Mouse (Mus musculus) lung, embryonic 16.5 days (tissue): ENCODE measurements around the gene Col25a1. TPM values are rescaled to one million over a fixed set of nuclear protein-coding genes. Genes with fewer than 3 reads are reported as not detected.

Experiments used
- ATAC-seq: fragments of 200-750 bp; cut with Nextera tagmentation; 2 replicates; pipeline ENCODE4 v1.8.0; 2017; ENCODE audit warnings: low read depth, mild to moderate bottlenecking, moderate library complexity
- H3K27ac ChIP-seq: fragments of 300-500 bp; sonication (generic); 2 replicates; pipeline ENCODE4 v1.5.1; 2014; ENCODE audit warnings: mild to moderate bottlenecking, control low read depth, low read length
- H3K27me3 ChIP-seq: fragments of 300-500 bp; sonication (generic); 2 replicates; pipeline ENCODE4 v1.6.1; 2014; ENCODE audit warnings: low read depth, low read length, mixed read lengths; ENCODE audit not compliant: control insufficient read depth, insufficient read depth
- H3K36me3 ChIP-seq: fragments of 300-500 bp; sonication (generic); 2 replicates; pipeline ENCODE4 v1.6.1; 2014; ENCODE audit warnings: low read length; ENCODE audit not compliant: control insufficient read depth, insufficient read depth
- H3K4me1 ChIP-seq: fragments of 300-500 bp; sonication (generic); replicated peaks from 2 replicates; pipeline ENCODE4 v1.6.1; 2014; ENCODE audit warnings: low read length, mixed read lengths; ENCODE audit not compliant: control insufficient read depth, insufficient read depth
- H3K4me2 ChIP-seq: fragments of 300-500 bp; sonication (generic); 2 replicates; pipeline ENCODE4 v1.6.1; 2014; ENCODE audit warnings: low read depth, low read length, control low read depth
- H3K4me3 ChIP-seq: fragments of 300-500 bp; sonication (generic); 2 replicates; pipeline ENCODE4 v1.5.1; 2014; ENCODE audit warnings: mild to moderate bottlenecking, low read length, control low read depth
- H3K9ac ChIP-seq: fragments of 300-500 bp; sonication (generic); 2 replicates; pipeline ENCODE4 v1.6.1; 2014; ENCODE audit warnings: low read length, control low read depth
- H3K9me3 ChIP-seq: fragments of 300-500 bp; sonication (generic); 2 replicates; pipeline ENCODE4 v1.6.1; 2016; ENCODE audit warnings: low read length; ENCODE audit not compliant: control insufficient read depth
- WGBS: fragments of 180-500 bp; shearing (Covaris S2); extraction: QIAGEN DNeasy Blood & Tissue Kit; methylation state at CpG from one replicate; pipeline ENCODE4 v1.1.7; 2014; 5-methylcytosine and 5-hydroxymethylcytosine counted together
- polyA plus RNA-seq: library from polyadenylated mRNA; unstranded; fragments of >200 nt; fragmentation: Nextera tagmentation; extraction: Ambion mirVana; gene quantifications from 2 replicates; pipeline ENCODE4 v1.2.1, GENCODE M21; 2015

The Col25a1 gene
- polyA plus RNA-seq, 1 experiment from 2014 or later: 17.6 TPM

GRCm38 (mm10) chr3:130369113-130369512 lies 237.8 kb downstream of the Col25a1 start:
- ATAC-seq: peak; percentile 34; the same call in 1 of the 2 replicates
- Histone ChIP-seq H3K4me3 (no peak overlapping the region), H3K4me2 (no peak overlapping the region), H3K27me3 (no peaks in the 10 kb centered on the region), H3K27ac (peak overlapping the region; percentile 52; the same call in 1 of the 2 replicates), H3K9me3 (no peaks in the 10 kb centered on the region), H3K36me3 (no peaks in the 10 kb centered on the region), H3K4me1 (peaks cover 19% of the 10 kb centered on the region), H3K9ac (no peak overlapping the region)
- WGBS: 63% methylated on average over 1 of the region's 1 CpGs

GRCm38 (mm10) chr3:130370167-130370566 lies 238.9 kb downstream of the Col25a1 start:
- no peaks in the 10 kb centered on the region for H3K27me3 ChIP-seq
- 53% methylated on average over 5 of the region's 5 CpGs for WGBS
- H3K27ac ChIP-seq: no peak overlapping the region
- no peak overlapping the region for H3K4me3 ChIP-seq
- no peaks in the 10 kb centered on the region for H3K9me3 ChIP-seq
- H3K9ac ChIP-seq: no peak overlapping the region
- no peak overlapping the region for H3K4me2 ChIP-seq
- no peak for ATAC-seq
- no peaks in the 10 kb centered on the region for H3K36me3 ChIP-seq
- H3K4me1 ChIP-seq: peaks cover 16% of the 10 kb centered on the region

- H3K9me3 ChIP-seq: no peaks in the 10 kb centered on the region
- peaks cover 14% of the 10 kb centered on the region for H3K4me1 ChIP-seq
- 0 out of 2 replicates have a peak, but pooled peaks have one; percentile 8 for ATAC-seq
- 49% methylated on average over 7 of the region's 7 CpGs for WGBS
- no peak overlapping the region for H3K27ac ChIP-seq
- no peaks in the 10 kb centered on the region for H3K36me3 ChIP-seq
- no peak overlapping the region for H3K9ac ChIP-seq
- H3K4me2 ChIP-seq: no peak overlapping the region
- no peak overlapping the region for H3K4me3 ChIP-seq
- H3K27me3 ChIP-seq: no peaks in the 10 kb centered on the region
Observed at GRCm38 (mm10) chr3:130373145-130373544, 241.8 kb downstream of the Col25a1 start.

DNA sequence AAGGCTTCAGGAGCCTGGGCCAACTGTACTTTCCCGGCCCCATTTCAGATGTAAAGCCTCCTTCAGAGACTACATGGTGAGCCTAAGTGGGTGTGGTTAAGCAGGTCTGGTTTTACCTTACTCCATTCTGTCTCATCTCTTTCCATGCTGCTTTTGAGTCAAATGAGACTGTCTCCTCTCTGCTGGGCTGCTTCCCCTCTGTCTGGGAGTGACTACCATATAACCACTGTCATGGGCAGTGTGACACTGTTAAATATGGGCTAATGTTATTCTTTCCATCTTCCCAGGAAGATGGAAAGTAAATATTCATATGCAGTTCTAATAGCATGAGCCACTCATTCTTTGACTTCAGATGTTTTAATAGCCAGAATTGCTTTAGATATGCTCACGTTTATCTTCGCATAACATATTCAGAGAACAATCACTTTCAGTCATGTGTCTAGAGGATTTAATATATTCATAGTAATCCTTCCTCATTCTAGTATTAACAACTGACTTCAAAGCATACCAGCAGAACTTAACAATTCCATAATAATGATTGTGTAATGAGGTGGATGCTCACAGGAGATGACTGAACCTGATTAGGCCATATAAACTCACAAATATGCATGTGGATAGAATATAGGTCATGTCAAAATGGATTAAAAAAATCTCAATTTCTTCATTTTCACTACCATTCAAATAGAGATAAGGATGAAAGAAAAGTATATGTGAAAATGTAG lies 243.5 kb downstream of the Col25a1 start:
- Histone ChIP-seq H3K4me2 (no peak overlapping the region), H3K9ac (no peak overlapping the region), H3K4me3 (no peak overlapping the region), H3K27ac (no peak overlapping the region), H3K36me3 (no peaks in the 10 kb centered on the region), H3K27me3 (no peaks in the 10 kb centered on the region), H3K4me1 (peaks cover 15% of the 10 kb centered on the region), H3K9me3 (no peaks in the 10 kb centered on the region)
- WGBS: 79% methylated on average over 3 of the region's 3 CpGs
- ATAC-seq: no peak

GRCm38 (mm10) chr3:130377786-130378185 lies 246.5 kb downstream of the Col25a1 start:
- Histone ChIP-seq H3K9me3 (no peaks in the 10 kb centered on the region), H3K9ac (no peak overlapping the region), H3K27ac (no peak overlapping the region), H3K4me1 (peaks cover 14% of the 10 kb centered on the region), H3K36me3 (no peaks in the 10 kb centered on the region), H3K27me3 (no peaks in the 10 kb centered on the region), H3K4me2 (no peak overlapping the region), H3K4me3 (no peak overlapping the region)
- ATAC-seq: no peak
- 94% methylated on average over 5 of the region's 5 CpGs for WGBS

DNA sequence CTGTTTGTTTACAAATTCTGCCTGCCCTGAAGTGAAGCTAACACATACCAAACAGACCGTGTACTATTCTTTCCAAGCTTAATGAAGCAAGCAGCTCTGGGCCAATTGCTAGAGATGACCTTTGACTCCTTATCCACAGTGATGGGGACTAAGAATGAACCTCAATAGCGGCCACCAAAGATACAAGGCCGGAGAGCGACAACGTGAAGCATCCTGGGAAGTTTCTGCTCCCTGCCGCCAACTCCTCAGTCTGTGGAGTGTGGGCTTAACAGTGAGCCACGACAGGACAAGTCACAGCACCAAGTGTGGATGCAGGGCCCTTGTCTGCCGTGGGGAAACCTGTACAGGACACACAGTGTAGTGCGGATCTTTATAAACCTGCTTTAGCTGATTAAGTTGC lies 247.3 kb downstream of the Col25a1 start:
- no peaks in the 10 kb centered on the region for H3K9me3 ChIP-seq
- H3K27me3 ChIP-seq: no peaks in the 10 kb centered on the region
- H3K36me3 ChIP-seq: no peaks in the 10 kb centered on the region
- H3K9ac ChIP-seq: no peak overlapping the region
- peak; percentile 61; the same call in 1 of the 2 replicates for ATAC-seq
- no peak overlapping the region for H3K4me3 ChIP-seq
- H3K27ac ChIP-seq: peak overlapping the region; percentile 19; the same call in 1 of the 2 replicates
- H3K4me2 ChIP-seq: no peak overlapping the region
- WGBS: 51% methylated on average over 9 of the region's 9 CpGs
- H3K4me1 ChIP-seq: peaks cover 10% of the 10 kb centered on the region

- no peak for ATAC-seq
- H3K4me2 ChIP-seq: no peak overlapping the region
- 81% methylated on average over 5 of the region's 5 CpGs for WGBS
Observed at GRCm38 (mm10) chr3:130380299-130380845, 249.1 kb downstream of the Col25a1 start.

DNA sequence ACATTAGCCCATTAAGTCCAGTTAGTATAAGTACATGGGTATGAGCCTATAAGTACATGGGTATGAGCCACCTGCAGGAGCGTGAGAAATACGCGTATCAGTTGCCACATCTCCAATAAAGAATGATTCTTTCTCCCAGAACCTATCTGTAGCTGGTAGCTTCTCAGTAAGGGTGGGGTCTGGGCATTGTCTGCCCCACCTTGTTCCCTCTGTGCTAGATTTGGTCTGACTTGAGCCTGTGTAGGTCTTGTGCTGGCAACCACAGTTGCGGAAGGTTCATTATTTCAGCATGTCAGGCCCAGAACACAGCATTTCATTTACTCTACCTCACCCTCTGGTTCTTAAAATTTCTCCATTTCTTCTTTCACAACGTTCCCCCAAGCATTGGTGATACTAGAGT lies 250.4 kb downstream of the Col25a1 start:
- no peak overlapping the region for H3K27ac ChIP-seq
- WGBS: 88% methylated on average over 5 of the region's 5 CpGs
- no peak for ATAC-seq
- H3K9me3 ChIP-seq: no peaks in the 10 kb centered on the region
- no peak overlapping the region for H3K9ac ChIP-seq
- no peak overlapping the region for H3K4me3 ChIP-seq
- no peak overlapping the region for H3K4me2 ChIP-seq
- no peaks in the 10 kb centered on the region for H3K36me3 ChIP-seq
- no peaks in the 10 kb centered on the region for H3K27me3 ChIP-seq
- H3K4me1 ChIP-seq: peaks cover 16% of the 10 kb centered on the region

More at GRCm38 (mm10) chr3:130380299-130380845, 249.1 kb downstream of the Col25a1 start:
- no peak overlapping the region for H3K27ac ChIP-seq
- no peak overlapping the region for H3K4me3 ChIP-seq
- no peak overlapping the region for H3K9ac ChIP-seq
- H3K27me3 ChIP-seq: no peaks in the 10 kb centered on the region
- peaks cover 10% of the 10 kb centered on the region for H3K4me1 ChIP-seq
- no peaks in the 10 kb centered on the region for H3K9me3 ChIP-seq
- H3K36me3 ChIP-seq: no peaks in the 10 kb centered on the region

DNA sequence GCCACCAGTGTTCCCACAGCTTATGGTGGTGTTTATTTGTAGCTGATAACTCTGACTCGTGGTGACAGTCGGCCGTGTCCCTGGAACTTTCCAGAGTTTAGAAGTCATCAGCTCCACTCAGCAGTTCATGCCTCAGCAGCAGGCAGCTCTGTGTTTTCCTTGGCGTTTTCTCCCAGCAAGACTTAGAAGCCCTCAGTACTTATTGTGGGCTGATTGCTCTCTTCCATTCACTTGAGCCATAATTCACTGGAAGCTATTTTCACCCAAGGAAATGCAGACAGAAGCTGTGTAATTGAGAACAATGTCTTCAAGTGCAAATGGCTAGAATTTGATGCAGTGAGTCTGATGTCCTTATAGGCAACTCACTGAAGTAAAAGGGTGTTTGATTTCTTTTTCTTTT lies 254.6 kb downstream of the Col25a1 start:
- Histone ChIP-seq H3K36me3 (no peaks in the 10 kb centered on the region), H3K4me3 (no peak overlapping the region), H3K27me3 (no peaks in the 10 kb centered on the region), H3K4me2 (no peak overlapping the region), H3K9me3 (no peaks in the 10 kb centered on the region), H3K9ac (no peak overlapping the region), H3K4me1 (peaks cover 8% of the 10 kb centered on the region; the same call in 1 of the 2 replicates), H3K27ac (peak overlapping the region; percentile 59)
- WGBS: 29% methylated on average over 4 of the region's 4 CpGs
- no peak for ATAC-seq
